Mouse (Mus musculus) c-Kit-negative CD71-positive TER-119-positive erythroid progenitor cells, embryonic 14.5 days (primary cell): Measurements from ENCODE around the gene Tarbp2.

Experiments
- DNase-seq: peaks from one replicate; pipeline ENCODE4 v3.0.0-alpha.2; 2013; ENCODE audit warnings: low read depth, low spot score

Tarbp2 gene

GRCm38 (mm10) chr15:102505770-102506463 is 12.1 kb upstream of the Tarbp2 start:
- DNase-seq, result no peak

DNA sequence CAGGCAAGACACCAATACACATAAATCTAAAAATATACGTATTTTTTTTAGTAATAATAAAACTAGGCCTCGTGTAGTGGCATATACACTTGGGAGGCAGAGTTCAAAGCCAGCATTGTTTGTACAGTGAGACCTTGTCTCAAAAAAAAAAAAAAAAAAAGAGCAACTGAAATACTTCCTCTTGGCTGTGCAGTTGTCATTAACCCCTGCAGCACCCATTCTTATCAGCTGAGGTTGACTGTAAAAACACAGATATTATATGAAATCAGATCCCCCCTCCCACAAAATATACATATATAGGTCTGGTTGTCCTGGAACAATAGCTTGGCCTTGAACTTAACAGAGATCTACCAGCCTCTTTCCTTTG is 11.5 kb upstream of the Tarbp2 start:
- DNase-seq, result no peak

- no peak for DNase-seq
These were observed 11.1 kb upstream of the Tarbp2 start for GRCm38 (mm10) chr15:102506864-102507263.

- no peak for DNase-seq
These were observed 10.4 kb upstream of the Tarbp2 start for GRCm38 (mm10) chr15:102507561-102507960.

DNA sequence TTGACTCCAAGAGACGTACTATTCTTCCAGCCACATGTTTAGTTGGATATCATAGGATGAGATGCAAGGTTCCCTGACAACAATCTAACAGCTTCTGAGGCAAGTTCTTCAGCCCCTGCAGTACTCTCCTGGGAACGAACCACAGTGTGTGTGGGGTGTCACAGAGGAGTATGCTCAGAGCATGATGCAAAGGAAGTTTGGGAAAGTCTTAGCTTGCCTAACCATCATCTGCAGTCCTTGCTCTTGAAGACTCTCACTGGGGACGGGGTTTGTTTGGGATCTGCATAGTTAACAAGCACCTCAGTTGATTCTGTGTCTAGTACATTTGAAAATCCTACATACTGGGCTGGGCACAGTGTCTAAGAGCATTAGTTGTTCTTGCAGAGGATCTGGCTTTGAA is 9.7 kb upstream of the Tarbp2 start:
- no peak for DNase-seq

- no peak for DNase-seq
These were observed 7.9 kb upstream of the Tarbp2 start for GRCm38 (mm10) chr15:102510110-102510509.

GRCm38 (mm10) chr15:102510590-102511284 is 7.3 kb upstream of the Tarbp2 start:
- DNase-seq, result peak; percentile 38

GRCm38 (mm10) chr15:102511285-102511833 is 6.6 kb upstream of the Tarbp2 start:
- no peak for DNase-seq

- no peak for DNase-seq
These were observed 6.0 kb upstream of the Tarbp2 start for GRCm38 (mm10) chr15:102512010-102512409.

- DNase-seq, result no peak
These were observed 5.5 kb upstream of the Tarbp2 start for GRCm38 (mm10) chr15:102512471-102512870.

GRCm38 (mm10) chr15:102513004-102513403 is 5.0 kb upstream of the Tarbp2 start:
- DNase-seq, result no peak

GRCm38 (mm10) chr15:102515261-102515660 is 2.7 kb upstream of the Tarbp2 start:
- DNase-seq, result no peak

DNA sequence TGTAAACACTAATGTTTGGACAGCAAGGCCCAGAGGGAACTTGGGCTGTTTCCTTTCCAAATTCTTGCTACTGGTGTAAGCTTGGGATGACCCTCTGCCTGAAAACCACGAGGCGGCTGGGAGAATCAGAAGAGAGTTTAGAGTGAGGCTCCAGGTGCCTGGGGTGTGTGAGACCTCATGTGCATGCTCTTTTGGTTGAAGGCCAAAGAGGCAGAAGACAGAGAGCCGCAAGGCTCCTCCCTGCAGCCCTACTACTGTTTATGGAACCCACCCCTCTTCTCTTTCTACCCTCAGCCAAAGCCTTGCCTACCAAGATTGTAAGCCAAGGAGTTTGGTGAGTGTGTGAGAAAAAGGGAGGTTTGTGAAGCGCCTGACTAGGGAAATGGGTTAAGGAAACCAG is 2.2 kb upstream of the Tarbp2 start:
- no peak for DNase-seq

DNA sequence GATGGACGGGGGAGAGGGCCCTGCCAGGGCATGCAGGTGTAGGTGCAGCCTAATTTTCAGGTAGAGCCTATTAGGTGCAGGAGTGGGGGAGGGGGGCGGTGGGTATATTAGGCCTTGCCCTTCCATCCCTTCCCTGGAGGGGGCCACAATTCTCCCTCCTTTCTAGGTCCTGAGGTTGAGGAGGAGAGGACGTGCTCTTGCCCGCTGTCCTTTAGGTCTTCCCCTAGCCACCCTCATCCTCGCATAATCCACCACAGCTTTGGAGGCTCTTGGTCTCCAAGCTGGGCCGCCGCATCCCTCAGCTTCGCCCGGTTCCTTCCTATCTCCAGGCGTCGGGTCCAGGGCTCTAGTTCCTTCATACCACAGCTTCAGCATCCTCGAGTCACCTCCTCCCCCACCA is 1.7 kb upstream of the Tarbp2 start:
- no peak for DNase-seq

DNA sequence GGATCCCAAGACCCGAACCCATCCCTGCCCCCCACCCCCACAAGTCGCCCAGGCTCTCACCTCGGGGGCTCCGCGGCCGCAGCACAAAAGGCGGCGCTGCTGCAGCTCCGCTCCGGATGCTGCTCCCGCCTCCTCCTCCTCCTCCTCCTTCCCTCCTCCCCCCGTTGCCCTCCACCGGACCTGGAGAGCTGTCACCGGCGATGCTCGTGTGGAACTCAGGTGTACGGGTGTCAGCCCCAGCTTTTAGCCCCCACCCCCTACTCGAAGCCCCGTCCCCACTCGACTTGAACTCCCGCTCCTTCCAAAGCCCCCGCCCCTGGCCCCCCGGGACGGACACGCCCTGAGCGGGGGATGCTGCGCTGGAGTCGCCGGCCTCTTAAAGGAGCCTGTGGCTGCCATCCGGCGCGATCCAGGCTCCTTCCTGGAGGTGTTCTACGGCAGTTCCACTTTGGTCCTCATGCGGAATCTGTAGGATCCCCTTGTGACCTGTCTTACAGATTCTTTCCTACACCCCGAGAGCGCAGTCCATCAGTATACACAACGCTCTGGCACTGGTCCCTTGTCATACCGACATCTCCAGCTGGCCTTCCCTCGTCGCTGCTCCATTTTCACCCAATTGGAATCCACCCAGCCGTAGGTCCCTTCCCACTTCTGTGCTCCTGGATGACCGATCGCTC is 1.1 kb upstream of the Tarbp2 start, which contains the start of gene Map3k12:
TSS of gene Map3k12 (minus strand) at position 337 of the 677 bp plus-strand sequence.
- peak; percentile 49 for DNase-seq

GRCm38 (mm10) chr15:102517631-102517975 is 389 bp upstream of the Tarbp2 start:
- DNase-seq, result no peak

- DNase-seq, result no peak
These were observed 838 bp downstream of the Tarbp2 start for GRCm38 (mm10) chr15:102518859-102519201.

DNA sequence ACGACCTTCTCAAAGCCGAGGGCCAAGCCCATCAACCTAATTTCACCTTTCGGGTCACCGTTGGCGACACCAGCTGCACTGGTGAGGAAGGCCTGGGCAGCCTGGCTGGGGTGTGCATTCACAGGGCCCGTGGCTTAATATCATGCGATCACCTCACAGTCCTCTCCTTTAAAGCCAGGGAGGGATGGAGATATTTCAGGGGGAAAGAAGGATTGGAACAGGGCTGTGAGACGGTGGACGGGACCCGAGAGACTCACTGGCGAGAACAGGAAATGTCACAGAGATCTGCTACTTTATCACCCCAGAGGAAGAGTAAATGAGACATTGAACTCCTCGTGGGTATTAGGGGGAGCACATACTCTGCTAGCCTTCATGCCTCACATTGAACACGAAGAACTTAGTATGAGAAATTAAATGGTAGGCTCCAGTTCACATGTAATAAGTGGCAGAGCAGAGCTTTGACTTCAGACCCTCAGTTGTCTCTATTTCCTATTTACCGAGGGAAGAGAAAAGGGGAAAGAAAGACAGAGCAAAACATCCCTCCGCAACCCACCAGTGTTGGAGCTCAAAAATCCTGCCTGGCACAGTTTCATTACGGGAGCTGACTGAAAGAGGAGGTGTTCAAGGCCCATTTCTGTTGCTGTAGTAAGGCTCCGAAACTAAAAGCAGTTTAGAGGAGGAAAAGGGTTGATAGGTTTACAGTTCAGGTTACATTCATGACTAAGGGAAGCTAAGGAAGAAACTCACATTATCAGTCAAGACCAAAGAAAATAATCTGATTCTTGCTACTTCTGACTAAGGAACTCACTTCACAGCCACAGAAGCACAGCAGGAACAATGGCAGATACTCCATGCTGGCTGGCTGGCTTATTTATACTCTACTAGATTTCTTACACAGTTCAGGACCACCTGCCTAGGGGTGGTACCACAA is 1.5 kb downstream of the Tarbp2 start:
- no peak for DNase-seq

GRCm38 (mm10) chr15:102520416-102520815 is 2.4 kb downstream of the Tarbp2 start:
- no peak for DNase-seq

DNA sequence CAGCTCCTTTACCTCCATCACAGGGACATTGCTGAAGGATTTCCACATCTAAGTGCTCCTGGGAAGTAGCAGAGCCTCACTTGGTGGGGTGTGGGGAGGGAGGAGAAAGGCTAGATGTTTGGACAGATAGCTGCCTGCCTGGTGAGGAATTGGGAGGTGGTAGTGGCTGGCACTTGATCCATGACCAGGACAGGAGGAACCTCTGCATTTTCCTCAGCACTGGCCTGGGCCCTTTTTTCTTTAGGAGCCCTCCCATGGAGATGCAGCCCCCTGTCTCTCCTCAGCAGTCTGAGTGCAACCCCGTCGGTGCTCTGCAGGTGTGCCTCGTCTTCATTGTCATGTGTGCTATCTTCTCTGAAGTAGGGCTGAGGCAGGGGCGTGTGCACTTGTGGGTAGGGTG is 3.5 kb downstream of the Tarbp2 start:
- no peak for DNase-seq

- peak; percentile 67 for DNase-seq
These were observed 7.0 kb downstream of the Tarbp2 start, which contains the start of gene Npff for GRCm38 (mm10) chr15:102524892-102525485. Gene Npff, minus strand, starts transcription at chr15:102524942.
